Mouse (Mus musculus) left cerebral cortex, postnatal 14 days (tissue): Measurements from ENCODE around the gene Arl4a. TPM values are rescaled to one million over a fixed set of nuclear protein-coding genes. Genes with fewer than 3 reads are reported as not detected.

Experiments used
- DNase-seq, 2 experiments: peaks; one replicate each; pipeline ENCODE4 v3.0.0; 2021 to 2022; ENCODE audit warnings: low spot score in 2 of 2, mixed read lengths in 1 of 2
- intact Hi-C: fragments of 180-260 bp; cut with DNase I; formaldehyde crosslinking; loops from one replicate; pipeline ENCODE4 v1.15.1; 2025
- total RNA-seq, 2 experiments: library from RNA; stranded (reverse); gene quantifications; 2 replicates each; pipeline ENCODE4 v1.2.3; 2021

The Arl4a gene
- total RNA-seq, 2 experiments from 2014 or later = 51.7 to 57.5 TPM

- intact Hi-C loops = no loop called here
- no peak for DNase-seq
Observed at GRCm38 (mm10) chr12:39976426-39976825, 61.4 kb downstream of the Arl4a start.

DNA sequence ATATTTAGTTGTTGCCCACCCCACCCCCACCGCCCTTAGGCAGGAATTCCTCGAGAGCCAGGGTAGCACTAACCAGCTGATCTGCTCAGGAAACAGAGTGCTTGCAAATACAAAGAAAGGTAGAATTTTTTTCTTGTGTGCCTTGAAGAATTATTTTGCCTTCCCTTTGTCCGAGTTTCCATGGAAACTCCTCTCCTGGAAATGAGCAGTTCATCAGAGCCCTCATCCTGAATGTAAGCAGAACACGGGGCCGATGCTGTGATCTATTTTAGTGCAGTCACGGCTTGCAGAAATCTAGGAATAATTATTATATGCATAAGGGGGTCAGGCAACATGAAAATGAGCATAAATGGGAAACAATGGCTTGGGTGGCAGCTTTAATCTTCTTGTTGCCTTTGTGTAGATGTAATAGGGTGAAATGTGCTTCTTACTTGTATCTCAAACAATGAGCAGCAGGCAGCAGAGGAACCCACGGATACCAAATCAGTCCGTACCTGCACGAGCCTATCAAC lies 61.9 kb downstream of the Arl4a start:
- peak; percentile 23 to 33 for DNase-seq
- intact Hi-C loops = no loop called here

GRCm38 (mm10) chr12:39974977-39975583 lies 62.7 kb downstream of the Arl4a start:
- intact Hi-C loops = no loop called here
- DNase-seq = no peak

DNA sequence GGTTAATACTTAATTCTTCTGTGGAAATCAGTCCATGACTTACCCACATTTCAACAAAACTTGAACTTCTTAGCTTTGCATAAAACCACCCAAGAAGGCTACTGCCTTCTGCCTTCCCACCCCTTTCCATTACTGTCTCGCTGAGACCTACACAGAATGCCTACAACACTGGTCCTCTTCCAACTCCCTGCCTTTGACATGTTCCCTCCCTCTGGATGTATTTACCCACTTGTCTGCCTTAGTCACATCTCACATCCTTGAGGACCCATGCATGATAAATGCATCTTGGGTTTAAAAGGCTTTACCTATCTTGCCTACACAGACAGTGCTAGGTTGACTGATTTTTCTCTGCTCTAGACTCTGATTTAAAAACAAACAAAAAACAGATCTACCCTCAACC lies 63.6 kb downstream of the Arl4a start:
- DNase-seq = no peak
- intact Hi-C loops = no loop called here

GRCm38 (mm10) chr12:39969500-39969899 lies 68.3 kb downstream of the Arl4a start:
- DNase-seq = no peak
- intact Hi-C loops = no loop called here

DNA sequence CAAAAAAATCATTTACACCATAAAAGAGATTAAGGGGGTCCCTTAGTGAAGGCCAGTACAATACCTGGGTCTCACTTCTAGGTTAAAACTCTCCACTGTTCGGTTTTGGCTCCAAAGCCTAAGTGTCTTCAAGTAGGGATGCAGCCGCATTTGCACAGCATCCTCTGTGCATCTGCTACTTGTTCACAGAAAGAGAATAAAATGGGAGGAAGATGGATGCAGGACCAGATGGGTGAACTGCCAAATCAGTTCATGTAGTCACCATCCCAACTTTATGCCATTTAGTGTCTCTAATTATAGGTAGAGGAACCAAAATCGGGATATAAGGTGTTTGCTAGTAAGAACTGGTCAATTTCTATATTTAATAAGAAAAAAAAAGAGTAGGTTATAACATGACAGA lies 69.7 kb downstream of the Arl4a start:
- intact Hi-C loops = no loop called here

DNA sequence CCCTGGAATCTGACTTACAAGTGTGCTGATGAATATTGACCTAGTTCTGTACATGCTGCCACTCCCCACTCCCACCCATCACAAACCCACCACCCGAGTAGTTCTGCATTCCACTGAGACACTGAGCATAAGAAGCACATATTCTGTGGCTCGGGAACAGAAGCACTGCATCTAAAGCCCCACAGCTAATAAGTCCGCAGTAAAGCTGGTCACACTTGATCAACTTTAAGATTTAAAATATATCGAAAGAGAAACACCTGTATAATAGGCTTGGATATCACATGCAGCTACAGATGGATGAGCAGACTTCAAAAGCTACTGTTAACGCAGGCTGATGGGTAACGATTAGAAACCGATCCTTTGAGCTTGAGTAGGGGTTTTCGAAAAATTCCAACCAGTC lies 78.7 kb downstream of the Arl4a start:
- intact Hi-C loops = no loop called here

More for the DNA sequence above, 69.7 kb downstream of the Arl4a start:
- no peak for DNase-seq

GRCm38 (mm10) chr12:39957931-39958671 lies 79.7 kb downstream of the Arl4a start:
- DNase-seq = peak in 1 of 2 experiments; percentile 50
- intact Hi-C loops = loop anchor here (2.0 kb wide), 1 partner anchor 79 kb away; no protein-coding TSS in a partner anchor

More for the DNA sequence above, 78.7 kb downstream of the Arl4a start:
- no peak for DNase-seq

DNA sequence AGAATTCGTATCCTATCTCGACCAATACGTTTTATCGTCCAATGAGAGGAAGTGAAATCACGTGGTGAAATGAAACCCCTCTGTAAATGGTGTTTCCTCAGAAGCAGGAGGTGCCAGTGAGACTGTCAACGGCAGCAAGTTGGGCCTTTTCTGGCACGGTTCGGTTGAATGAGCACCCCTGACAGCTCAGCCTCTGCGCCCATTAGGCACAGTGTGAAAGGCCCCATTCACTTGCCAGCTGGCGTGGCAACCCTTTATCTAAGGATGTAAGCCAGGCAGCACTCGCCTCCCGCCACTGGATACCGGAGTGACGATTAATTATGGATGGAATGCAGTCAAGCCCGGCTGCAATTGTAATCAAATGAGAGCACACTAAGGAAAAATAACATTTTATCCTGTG lies 81.4 kb downstream of the Arl4a start:
- intact Hi-C loops = loop anchor here (2.0 kb wide), 1 partner anchor 80 kb away; no protein-coding TSS in a partner anchor
- peak; percentile 50 to 60 for DNase-seq

Other genes starting within 250 kb of the Arl4a start
- under 1 TPM in 1 of 2 experiments, not detected in 1; 0.18 TPM for gene Scin, start 96.2 kb upstream of the Arl4a start, total RNA-seq
- 1 to 10 TPM in 1 of 2 experiments, under 1 TPM in 1; 0.97 to 1.1 TPM for gene Lsmem1, start 161.5 kb upstream of the Arl4a start, total RNA-seq
- 10 to 100 TPM; 85.0 to 91.1 TPM for gene Ifrd1, start 210.5 kb upstream of the Arl4a start, total RNA-seq